Mouse (Mus musculus) testis, adult 2 months (tissue): Measurements from ENCODE around the gene Fli1.

Experiments
- CTCF ChIP-seq: fragments of 200-500 bp; IDR thresholded peaks from 2 replicates; pipeline ENCODE4 v1.5.1; 2012; ENCODE audit warnings: low read depth, mild to moderate bottlenecking, inconsistent platforms, low read length, moderate library complexity; ENCODE audit not compliant: control insufficient read depth, insufficient read depth, insufficient replicate concordance
- POLR2A ChIP-seq: fragments of 200-500 bp; IDR thresholded peaks from 2 replicates; pipeline ENCODE4 v1.6.1; 2012; ENCODE audit warnings: low read depth, mild to moderate bottlenecking, inconsistent platforms, low read length, moderate library complexity; ENCODE audit not compliant: control insufficient read depth

- TF ChIP-seq CTCF = no peak
- TF ChIP-seq POLR2A = no peak
These were observed 147.9 kb downstream of the Fli1 start for GRCm38 (mm10) chr9:32394761-32395161.
